Mouse (Mus musculus) heart, embryonic 11.5 days (tissue): ENCODE data around the gene Ormdl1. TPM values are rescaled to one million over a fixed set of nuclear protein-coding genes. Genes with fewer than 3 reads are reported as not detected.
"Not testable (repeated sequence)": the region's sequence is repeated elsewhere in the genome, so short reads cannot be mapped to it uniquely, and the experiment has no call there.

Experiments
- ATAC-seq: fragments of 200-750 bp; cut with Nextera tagmentation; replicated peaks from 2 replicates; pipeline ENCODE4 v1.8.0; 2017; ENCODE audit warnings: moderate library complexity; ENCODE audit not compliant: insufficient number of reproducible peaks, low FRiP score, low TSS enrichment
- H3K27ac ChIP-seq: fragments of 300-500 bp; sonication (generic); 2 replicates; pipeline ENCODE4 v1.5.1; 2014; ENCODE audit warnings: mild to moderate bottlenecking, low read depth, low read length
- H3K27me3 ChIP-seq: fragments of 300-500 bp; sonication (generic); 2 replicates; pipeline ENCODE4 v1.6.1; 2014; ENCODE audit warnings: mild to moderate bottlenecking, low read length, mixed read lengths; ENCODE audit not compliant: control insufficient read depth, insufficient read depth
- H3K36me3 ChIP-seq: fragments of 300-500 bp; sonication (generic); 2 replicates; pipeline ENCODE4 v1.6.1; 2014; ENCODE audit warnings: mild to moderate bottlenecking, low read length, moderate library complexity, mixed read lengths; ENCODE audit not compliant: control insufficient read depth, insufficient read depth
- H3K4me1 ChIP-seq: fragments of 300-500 bp; sonication (generic); 2 replicates; pipeline ENCODE4 v1.6.1; 2014; ENCODE audit warnings: low read length; ENCODE audit not compliant: control insufficient read depth, insufficient read depth
- H3K4me2 ChIP-seq: fragments of 300-500 bp; sonication (generic); 2 replicates; pipeline ENCODE4 v1.6.1; 2014; ENCODE audit warnings: mild to moderate bottlenecking, moderate library complexity
- H3K4me3 ChIP-seq: fragments of 300-500 bp; sonication (generic); 2 replicates; pipeline ENCODE4 v1.5.1; 2014; ENCODE audit warnings: low read depth, low read length
- H3K9ac ChIP-seq: fragments of 300-500 bp; sonication (generic); 2 replicates; pipeline ENCODE4 v1.6.1; 2014; ENCODE audit warnings: mild to moderate bottlenecking, low read depth, low read length, moderate library complexity
- H3K9me3 ChIP-seq: fragments of 300-500 bp; sonication (generic); replicated peaks from 2 replicates; pipeline ENCODE4 v1.6.1; 2016; ENCODE audit warnings: low read length; ENCODE audit not compliant: control insufficient read depth
- WGBS: fragments of 180-500 bp; shearing (Covaris S2); extraction: QIAGEN DNeasy Blood & Tissue Kit; methylation state at CpG from one replicate; pipeline ENCODE4 v1.1.7; 2014; ENCODE audit not compliant: insufficient replicate concordance; 5-methylcytosine and 5-hydroxymethylcytosine counted together
- polyA plus RNA-seq: library from polyadenylated mRNA; unstranded; fragments of >200 nt; fragmentation: Nextera tagmentation; extraction: Ambion mirVana; gene quantifications from 2 replicates; pipeline ENCODE4 v1.2.1, GENCODE M21; 2014

Gene Ormdl1
- polyA plus RNA-seq, 1 experiment from 2014 or later, result 51.2 TPM

GRCm38 (mm10) chr1:53323254-53323653 is 26.4 kb downstream of the Ormdl1 start:
- no peak for ATAC-seq
- Histone ChIP-seq H3K27ac (no peak overlapping the region), H3K36me3 (peaks cover 6% of the 10 kb centered on the region), H3K4me3 (no peak overlapping the region), H3K27me3 (no peaks in the 10 kb centered on the region), H3K4me2 (no peak overlapping the region), H3K9me3 (no peaks in the 10 kb centered on the region), H3K4me1 (no peaks in the 10 kb centered on the region), H3K9ac (no peak overlapping the region)
- 86% methylated on average over 5 of the region's 5 CpGs for WGBS

- H3K4me1 ChIP-seq, result no peaks in the 10 kb centered on the region
- no peak overlapping the region for H3K9ac ChIP-seq
- no peak for ATAC-seq
- H3K36me3 ChIP-seq, result peaks cover 4% of the 10 kb centered on the region; the same call in 1 of the 2 replicates
- no peaks in the 10 kb centered on the region for H3K27me3 ChIP-seq
- H3K27ac ChIP-seq, result no peak overlapping the region
- 96% methylated on average over 1 of the region's 1 CpGs for WGBS
- no peaks in the 10 kb centered on the region for H3K9me3 ChIP-seq
- H3K4me2 ChIP-seq, result no peak overlapping the region
- H3K4me3 ChIP-seq, result no peak overlapping the region
Measured at GRCm38 (mm10) chr1:53324277-53324676, 27.4 kb downstream of the Ormdl1 start.

DNA sequence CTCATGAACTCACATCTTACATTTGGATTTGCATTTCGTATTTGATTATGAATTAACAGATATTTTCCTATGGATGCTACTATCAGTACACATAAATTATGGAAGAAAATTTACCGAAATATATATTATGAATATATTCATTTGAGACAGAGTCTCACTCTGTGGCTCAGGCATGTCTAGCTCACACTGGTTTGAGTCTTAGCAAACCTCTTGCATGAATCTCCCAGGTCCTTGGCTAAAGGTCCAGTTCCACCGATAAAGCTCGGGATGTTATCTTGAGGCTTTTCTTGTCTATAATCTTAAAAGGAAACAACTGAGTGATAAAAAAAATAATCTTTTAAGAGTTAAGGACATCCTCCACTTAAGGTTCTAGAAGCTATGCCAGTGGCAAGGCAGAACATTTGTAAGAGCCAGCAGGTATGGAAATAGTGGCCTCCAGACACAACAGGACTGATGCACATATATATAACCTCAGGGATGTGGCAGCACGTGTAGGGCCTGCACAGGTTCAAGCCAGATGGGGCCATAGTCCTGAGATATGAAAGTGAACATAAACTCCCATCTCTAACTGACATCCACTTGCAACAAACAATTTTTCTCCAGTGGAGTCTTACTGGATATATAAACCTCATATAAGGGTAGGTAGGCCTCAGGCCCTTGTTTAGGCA is 28.1 kb downstream of the Ormdl1 start:
- H3K27me3 ChIP-seq, result no peaks in the 10 kb centered on the region
- H3K4me1 ChIP-seq, result no peaks in the 10 kb centered on the region
- H3K36me3 ChIP-seq, result peaks cover 2% of the 10 kb centered on the region; the same call in 1 of the 2 replicates
- no peak overlapping the region for H3K4me2 ChIP-seq
- H3K4me3 ChIP-seq, result no peak overlapping the region
- H3K27ac ChIP-seq, result no peak overlapping the region
- no peaks in the 10 kb centered on the region for H3K9me3 ChIP-seq
- H3K9ac ChIP-seq, result no peak overlapping the region
- 80% methylated on average over 5 of the region's 5 CpGs for WGBS
- no peak for ATAC-seq

DNA sequence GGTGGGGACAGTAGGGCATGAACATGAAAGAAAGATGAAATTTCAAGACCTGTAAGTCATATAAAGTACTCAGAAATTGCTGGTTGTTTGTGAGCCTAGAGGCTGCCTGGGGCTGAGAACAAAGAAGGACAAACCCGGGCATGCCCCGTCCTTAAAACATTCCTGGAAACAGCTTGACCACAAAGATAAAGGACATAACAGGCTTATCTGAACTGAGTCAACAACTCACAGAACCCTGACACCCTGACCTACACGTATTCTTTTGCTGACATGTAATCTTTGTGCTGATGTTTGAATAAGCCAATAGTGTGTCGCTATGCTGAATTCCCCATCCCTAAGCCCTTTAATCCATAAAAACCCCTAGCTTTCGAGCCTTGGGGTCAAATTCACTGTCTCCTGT is 36.6 kb downstream of the Ormdl1 start:
- not testable (repeated sequence) for H3K4me2 ChIP-seq, H3K9me3 ChIP-seq, ATAC-seq, H3K36me3 ChIP-seq, H3K27me3 ChIP-seq, H3K9ac ChIP-seq, H3K4me1 ChIP-seq, H3K27ac ChIP-seq, H3K4me3 ChIP-seq
- WGBS, result 59% methylated on average over 5 of the region's 5 CpGs

GRCm38 (mm10) chr1:53335465-53335864 is 38.6 kb downstream of the Ormdl1 start:
- Histone ChIP-seq H3K9me3 (no peaks in the 10 kb centered on the region), H3K9ac (no peak overlapping the region), H3K27ac (no peak overlapping the region), H3K27me3 (no peaks in the 10 kb centered on the region), H3K4me3 (no peak overlapping the region), H3K4me2 (no peak overlapping the region), H3K4me1 (no peaks in the 10 kb centered on the region), H3K36me3 (no peaks in the 10 kb centered on the region)
- ATAC-seq, result no peak

- not testable (repeated sequence) for H3K4me2 ChIP-seq, H3K27me3 ChIP-seq, H3K4me1 ChIP-seq, ATAC-seq, H3K9ac ChIP-seq, H3K4me3 ChIP-seq, H3K9me3 ChIP-seq, H3K27ac ChIP-seq
- WGBS, result 64% methylated on average over 2 of the region's 2 CpGs
- peaks cover 11% of the 10 kb centered on the region for H3K36me3 ChIP-seq
Measured at GRCm38 (mm10) chr1:53337403-53337802, 40.5 kb downstream of the Ormdl1 start.

- Histone ChIP-seq H3K4me1 (no peaks in the 10 kb centered on the region), H3K4me3 (no peak overlapping the region), H3K9ac (no peak overlapping the region), H3K4me2 (no peak overlapping the region), H3K27me3 (no peaks in the 10 kb centered on the region), H3K9me3 (no peaks in the 10 kb centered on the region), H3K27ac (no peak overlapping the region), H3K36me3 (peaks cover 29% of the 10 kb centered on the region)
- 95% methylated on average over 2 of the region's 2 CpGs for WGBS
- ATAC-seq, result no peak
Measured at GRCm38 (mm10) chr1:53341071-53341470, 44.2 kb downstream of the Ormdl1 start.

GRCm38 (mm10) chr1:53352327-53353261 is 55.7 kb downstream of the Ormdl1 start, which contains the start of the genes Asdurf, Gm28551 and Asnsd1:
Gene Asdurf (minus strand): TSS chr1:53352619.
Gene Gm28551 (minus strand): TSS chr1:53352667.
Gene Asnsd1 (minus strand): TSS chr1:53352752.
- Histone ChIP-seq H3K36me3 (peaks cover 8% of the 10 kb centered on the region), H3K27me3 (no peaks in the 10 kb centered on the region), H3K4me1 (peaks cover 6% of the 10 kb centered on the region; the same call in 1 of the 2 replicates), H3K9ac (peak within 1 kb of the TSS; percentile 96), H3K4me3 (peak within 1 kb of the TSS; percentile 84), H3K4me2 (peak within 1 kb of the TSS; percentile 71), H3K9me3 (no peaks in the 10 kb centered on the region), H3K27ac (peak within 1 kb of the TSS; percentile 86)
- ATAC-seq, result peak; percentile 99
- under 1% methylated on average over 44 of the region's 44 CpGs for whole genome bisulfite sequencing
